20 mouse cellular contexts compared by ENCODE assay signal in genomic region chr14:71776990-71777525, GRCm38 (mm10).
A peak's percentile ranks its signal among the peaks of the same experiment; 100 is the strongest.
DNase-seq lines count a peak whose midpoint lies in the region; ATAC-seq and TF ChIP-seq lines count a peak whose summit lies in the region.
"Had no signal": no experiment of that assay in that cellular context is flagged by ENCODE, and none has a peak within 500 bp of the region (broad histone marks: within the 10 kb centered on the region; RNA-seq: fewer than 3 reads in every experiment).

No protein-coding gene starts in this region.

- no peaks in the 10 kb centered on the region for H3K4me1 ChIP-seq in forebrain, postnatal 0 days (ENCODE audit: insufficient read depth)
- no peaks in the 10 kb centered on the region for H3K4me1 ChIP-seq in forebrain, embryonic 15.5 days
- H3K4me1 ChIP-seq in embryonic facial prominence, embryonic 14.5 days (ENCODE audit: control insufficient read depth, insufficient read depth, low read length), result 0 out of 2 replicates have a peak, but pooled peaks cover 4% of the 10 kb centered on the region

- no peaks in the 10 kb centered on the region for H3K27me3 ChIP-seq in forebrain, postnatal 0 days (ENCODE audit: insufficient read depth, low read length)
- H3K27me3 ChIP-seq in forebrain, embryonic 15.5 days, result no peaks in the 10 kb centered on the region
- no peaks in the 10 kb centered on the region for H3K27me3 ChIP-seq in embryonic facial prominence, embryonic 14.5 days (replicated peaks; ENCODE audit: control insufficient read depth, insufficient read depth, low read length)
- H3K27me3 ChIP-seq: forebrain, embryonic 13.5 days had no signal

- no peak for ATAC-seq in forebrain, postnatal 0 days
- ATAC-seq in forebrain, embryonic 15.5 days (replicated peaks), result no peak
- peak; percentile 71; the same call in 1 of the 2 replicates for ATAC-seq in embryonic facial prominence, embryonic 14.5 days (ENCODE audit: low read depth)
- no peak for ATAC-seq in megakaryocyte progenitor cell, adult 5-6 weeks (replicated peaks; ENCODE audit: poor library complexity)
- ATAC-seq: forebrain, embryonic 13.5 days; forebrain, embryonic 16.5 days had no signal

- no peak for TF ChIP-seq POLR2A in brain, embryonic 14.5 days (IDR thresholded peaks at IDR 0.05; ENCODE audit: borderline replicate concordance, extremely low read depth, insufficient read depth, insufficient read length, poor library complexity, severe bottlenecking)

- no peak overlapping the region for H3K4me3 ChIP-seq in forebrain, postnatal 0 days (ENCODE audit: low read depth, low read length)
- H3K4me3 ChIP-seq in forebrain, embryonic 15.5 days, result no peak overlapping the region
- no peak overlapping the region for H3K4me3 ChIP-seq in embryonic facial prominence, embryonic 14.5 days (ENCODE audit: low read depth, low read length)
- H3K4me3 ChIP-seq: forebrain, embryonic 13.5 days had no signal

- DNase-seq in forebrain, postnatal 0 days, result peak; percentile 8
- DNase-seq in brain, adult 2 months (ENCODE audit: low read depth, low spot score), result peak; percentile 10
- peak; percentile 25 for DNase-seq in brain, embryonic 14.5 days (ENCODE audit: low read depth)
- peak; percentile 85 for DNase-seq in embryonic facial prominence, embryonic 14.5 days (ENCODE audit: low spot score)
- DNase-seq in urinary bladder, postnatal 14 days (ENCODE audit: low spot score), result no peak
- no peak for DNase-seq in left cerebral cortex, adult 18-20 months (ENCODE audit: low spot score in 2 of 2)
- DNase-seq: adrenal gland, adult 8-10 months; adrenal gland, postnatal 14 days; adrenal gland, postnatal 36 days; cerebellum, adult 11 months; cerebellum, adult 18-20 months; cerebellum, adult 8-10 months; cerebellum, adult 9-11 months; cerebellum, postnatal 14 days; cerebellum, postnatal 36 days; embryo, embryonic 11 days had no signal

- no peak overlapping the region for H3K27ac ChIP-seq in forebrain, postnatal 0 days (ENCODE audit: low read depth, low read length)
- H3K27ac ChIP-seq in forebrain, embryonic 15.5 days (replicated peaks), result no peak overlapping the region
- no peak overlapping the region for H3K27ac ChIP-seq in embryonic facial prominence, embryonic 14.5 days (replicated peaks; ENCODE audit: low read depth, low read length)
- H3K27ac ChIP-seq: forebrain, embryonic 13.5 days had no signal

- WGBS in forebrain, postnatal 0 days, result 30% methylated on average over 1 of the region's 1 CpGs
- WGBS in forebrain, embryonic 15.5 days, result 28% methylated on average over 1 of the region's 1 CpGs
- WGBS in embryonic facial prominence, embryonic 14.5 days, result 31% methylated on average over 1 of the region's 1 CpGs

- no peak for TF ChIP-seq CTCF in forebrain, postnatal 0 days (IDR thresholded peaks at IDR 0.05; ENCODE audit: low read depth)
- TF ChIP-seq CTCF in brain, embryonic 14.5 days (IDR thresholded peaks at IDR 0.05; ENCODE audit: borderline replicate concordance, extremely low read depth, insufficient read depth, insufficient read length), result no peak

- no peaks in the 10 kb centered on the region for H3K9me3 ChIP-seq in forebrain, postnatal 0 days (ENCODE audit: low read length)
- H3K9me3 ChIP-seq in forebrain, embryonic 15.5 days, result no peaks in the 10 kb centered on the region
- H3K9me3 ChIP-seq in embryonic facial prominence, embryonic 14.5 days (ENCODE audit: control insufficient read depth, low read length), result no peaks in the 10 kb centered on the region
- H3K9me3 ChIP-seq: forebrain, embryonic 13.5 days had no signal

- no peak overlapping the region for H3K4me2 ChIP-seq in forebrain, postnatal 0 days (ENCODE audit: low read depth)
- no peak overlapping the region for H3K4me2 ChIP-seq in forebrain, embryonic 15.5 days (replicated peaks)
- H3K4me2 ChIP-seq in embryonic facial prominence, embryonic 14.5 days (ENCODE audit: low read depth, low read length), result no peak overlapping the region
- H3K4me2 ChIP-seq: forebrain, embryonic 13.5 days had no signal

- H3K36me3 ChIP-seq in forebrain, postnatal 0 days (ENCODE audit: insufficient read depth), result no peaks in the 10 kb centered on the region
- no peaks in the 10 kb centered on the region for H3K36me3 ChIP-seq in forebrain, embryonic 15.5 days
- no peaks in the 10 kb centered on the region for H3K36me3 ChIP-seq in embryonic facial prominence, embryonic 14.5 days (ENCODE audit: control insufficient read depth, insufficient read depth, low read length)

- H3K9ac ChIP-seq in forebrain, postnatal 0 days, result no peak overlapping the region
- no peak overlapping the region for H3K9ac ChIP-seq in forebrain, embryonic 15.5 days (replicated peaks)
- no peak overlapping the region for H3K9ac ChIP-seq in embryonic facial prominence, embryonic 14.5 days (ENCODE audit: low read depth, low read length)
- H3K9ac ChIP-seq: forebrain, embryonic 13.5 days had no signal

Comparison
In these comparisons a context has a peak if more than half of its experiments do, and no peak if none do; other contexts are left out.
1. DNase-seq: peak in forebrain, postnatal 0 days (single experiment), brain, adult 2 months (single experiment), brain, embryonic 14.5 days (single experiment) and embryonic facial prominence, embryonic 14.5 days (single experiment); none in urinary bladder, postnatal 14 days (single experiment) and left cerebral cortex, adult 18-20 months (0 of 2).